Mouse (Mus musculus) brain, embryonic 14.5 days (tissue): ENCODE measurements around the gene Pam.

Source experiments
- CTCF ChIP-seq: fragments of 200-500 bp; IDR thresholded peaks from 2 replicates; pipeline ENCODE4 v1.5.1; 2012; ENCODE audit warnings: inconsistent platforms, mild to moderate bottlenecking, moderate library complexity, borderline replicate concordance; ENCODE audit not compliant: insufficient read depth, insufficient read length; ENCODE audit errors: extremely low read depth
- POLR2A ChIP-seq: fragments of 200-500 bp; IDR thresholded peaks from 2 replicates; pipeline ENCODE4 v1.6.1; 2012; ENCODE audit warnings: mild to moderate bottlenecking, inconsistent platforms, borderline replicate concordance; ENCODE audit not compliant: poor library complexity, insufficient read depth, insufficient read length, severe bottlenecking; ENCODE audit errors: extremely low read depth

DNA sequence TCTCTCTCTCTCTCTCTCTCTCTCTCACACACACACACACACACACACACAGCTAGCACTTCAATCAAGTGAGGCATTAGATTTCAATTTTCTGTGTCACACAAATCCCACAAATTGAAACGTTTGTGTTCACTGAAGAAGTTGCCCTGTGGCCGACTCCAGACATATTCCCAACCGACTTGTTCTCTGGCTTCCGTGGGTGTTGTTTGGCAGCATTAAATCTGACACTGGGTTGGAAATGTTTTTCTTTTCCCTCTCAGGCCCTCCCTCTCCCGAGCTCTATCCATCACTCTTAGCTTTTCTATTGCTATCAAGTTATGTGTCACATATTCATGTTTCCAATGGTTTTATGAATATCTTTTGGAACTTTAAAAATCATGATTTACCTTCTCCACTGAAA is 185.9 kb downstream of the Pam start:
- no peak for TF ChIP-seq CTCF
- no peak for TF ChIP-seq POLR2A
